Mouse (Mus musculus): Measurements from ENCODE around the gene Appl2.
"Not testable (repeated sequence)": the region's sequence is repeated elsewhere in the genome, so short reads cannot be mapped to it uniquely, and the experiment has no call there.

Gene Appl2

DNA sequence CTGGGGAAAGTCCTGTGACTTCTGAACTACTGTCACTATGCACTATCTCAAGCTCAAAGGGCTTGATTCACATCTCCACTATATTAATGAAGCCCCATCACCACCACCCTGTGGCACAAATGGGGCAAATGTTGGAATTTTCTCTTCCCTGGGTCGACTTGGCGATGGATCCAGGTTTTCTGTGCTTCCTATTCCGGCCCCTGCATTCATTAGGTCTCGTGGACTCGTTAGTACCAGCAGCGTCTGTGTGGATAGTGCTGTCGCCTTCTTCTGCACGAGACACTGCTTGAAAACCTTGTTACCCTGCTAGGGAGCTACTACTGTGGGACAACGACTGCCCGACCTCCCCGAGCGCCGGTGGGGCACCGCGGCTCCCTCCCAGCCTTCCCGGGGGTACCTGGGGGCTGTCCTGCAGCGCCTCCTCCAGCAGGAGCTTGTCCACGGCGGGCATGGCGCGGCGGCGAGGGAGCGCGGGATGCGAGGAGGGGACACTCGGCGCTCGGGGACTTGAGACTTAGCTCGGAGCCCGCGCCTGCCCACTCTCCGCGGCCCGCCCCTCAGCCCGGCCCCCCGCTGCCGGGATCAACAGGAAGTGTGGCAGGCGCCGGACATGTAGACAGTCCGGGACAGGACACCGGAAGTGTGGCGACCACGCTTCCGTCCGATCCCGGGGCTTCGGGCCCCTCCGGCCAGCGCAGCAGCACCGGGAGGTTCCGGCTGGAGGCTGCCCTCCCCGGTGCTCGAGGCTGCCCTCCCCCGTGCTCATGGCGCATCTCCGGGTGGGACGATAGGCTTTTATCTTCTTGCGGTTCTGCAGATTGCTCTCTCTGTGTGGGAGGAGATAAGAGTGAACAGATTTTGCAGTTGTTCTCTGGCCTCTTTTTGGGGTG, at the start of gene Appl2:
Gene Appl2 (minus strand): TSS at position 608 of the 890 bp plus-strand sequence.
- DNase-seq (ENCODE audit: low spot score): peak; percentile 15

DNA sequence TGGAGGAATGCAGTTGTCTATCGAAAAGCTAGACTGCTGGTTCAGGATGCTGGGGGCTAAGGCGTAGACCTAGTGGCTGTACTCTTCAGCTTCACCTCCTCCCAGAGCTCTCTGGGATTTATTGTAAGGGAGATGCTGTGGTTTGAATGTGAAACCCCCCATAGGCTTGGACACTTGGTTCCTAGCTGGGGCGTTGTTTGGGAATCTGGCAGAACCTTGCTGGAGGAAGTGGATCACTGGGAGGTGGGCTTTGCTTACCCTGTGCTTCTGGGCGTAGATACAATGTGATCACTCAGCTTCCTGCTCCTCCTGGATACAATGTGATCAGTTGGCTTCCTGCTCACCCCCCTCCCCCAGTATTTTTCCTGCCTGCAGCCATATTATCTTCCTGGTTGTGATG, 47.7 kb upstream of the Appl2 start:
- DNase-seq (ENCODE audit: low spot score): no peak

GRCm38 (mm10) chr10:83692175-83692895, 43.8 kb upstream of the Appl2 start:
- no peak for DNase-seq (ENCODE audit: low spot score)

GRCm38 (mm10) chr10:83688215-83688614, 39.7 kb upstream of the Appl2 start:
- no peak for DNase-seq (ENCODE audit: low spot score)

- DNase-seq (ENCODE audit: low spot score): no peak
Observed at GRCm38 (mm10) chr10:83681334-83681733, 32.8 kb upstream of the Appl2 start.

GRCm38 (mm10) chr10:83666556-83666955, 18.0 kb upstream of the Appl2 start:
- DNase-seq (ENCODE audit: low spot score): no peak

- DNase-seq (ENCODE audit: low spot score): no peak
Observed at GRCm38 (mm10) chr10:83661925-83662324, 13.4 kb upstream of the Appl2 start.

GRCm38 (mm10) chr10:83660605-83661004, 12.1 kb upstream of the Appl2 start:
- no peak for DNase-seq (ENCODE audit: low spot score)

DNA sequence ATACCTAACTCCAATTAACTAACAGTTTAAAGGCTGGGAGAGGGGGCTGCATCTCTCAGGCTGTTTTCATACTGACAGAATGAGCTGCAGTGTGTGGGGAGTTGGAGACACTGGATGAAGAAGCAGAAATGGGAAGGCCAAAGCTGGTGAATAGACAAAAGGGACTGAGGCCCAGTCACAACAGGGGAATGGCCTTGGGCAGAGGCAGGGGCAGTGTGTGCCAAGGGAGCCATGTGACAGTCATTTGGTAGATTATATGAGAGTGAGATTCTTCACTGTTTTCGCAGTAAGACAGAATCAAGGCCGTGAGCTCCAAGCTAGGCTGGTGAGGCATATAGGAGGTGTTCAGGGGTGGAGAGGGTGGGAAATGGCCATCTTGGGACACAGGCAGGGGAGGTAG, 6.1 kb upstream of the Appl2 start:
- no peak for DNase-seq (ENCODE audit: low spot score)

- not testable (repeated sequence) for DNase-seq (ENCODE audit: low spot score)
Observed at GRCm38 (mm10) chr10:83652205-83652866, 3.8 kb upstream of the Appl2 start.

GRCm38 (mm10) chr10:83649037-83649436, 499 bp upstream of the Appl2 start:
- no peak for DNase-seq (ENCODE audit: low spot score)

- no peak for DNase-seq (ENCODE audit: low spot score)
Observed at GRCm38 (mm10) chr10:83646351-83646885, 2.1 kb downstream of the Appl2 start.

- DNase-seq (ENCODE audit: low spot score): no peak
Observed at GRCm38 (mm10) chr10:83645716-83645990, 2.9 kb downstream of the Appl2 start.

- no peak for DNase-seq (ENCODE audit: low spot score)
Observed at GRCm38 (mm10) chr10:83644865-83645715, 3.4 kb downstream of the Appl2 start.

DNA sequence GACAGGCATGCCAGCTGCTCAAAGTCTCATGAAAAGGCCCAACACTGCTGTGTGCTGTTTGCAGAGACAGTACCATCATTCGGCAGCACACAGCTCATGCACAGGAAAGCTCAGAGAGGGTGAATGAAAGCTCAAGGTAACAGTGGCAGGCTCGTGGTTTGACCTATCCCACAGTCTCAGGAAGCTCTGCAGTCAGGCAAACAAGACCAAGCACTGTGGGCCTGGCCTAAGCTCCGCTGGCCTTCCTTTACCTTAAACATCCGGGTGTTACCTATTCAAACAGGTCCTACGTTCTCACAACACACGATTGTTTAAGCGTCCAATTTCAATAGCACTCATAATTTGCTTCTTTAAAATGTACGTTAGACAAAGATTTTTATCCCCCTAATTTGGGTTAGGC, 4.4 kb downstream of the Appl2 start:
- DNase-seq (ENCODE audit: low spot score): no peak

- DNase-seq (ENCODE audit: low spot score): no peak
Observed at GRCm38 (mm10) chr10:83641641-83642040, 6.9 kb downstream of the Appl2 start.

DNA sequence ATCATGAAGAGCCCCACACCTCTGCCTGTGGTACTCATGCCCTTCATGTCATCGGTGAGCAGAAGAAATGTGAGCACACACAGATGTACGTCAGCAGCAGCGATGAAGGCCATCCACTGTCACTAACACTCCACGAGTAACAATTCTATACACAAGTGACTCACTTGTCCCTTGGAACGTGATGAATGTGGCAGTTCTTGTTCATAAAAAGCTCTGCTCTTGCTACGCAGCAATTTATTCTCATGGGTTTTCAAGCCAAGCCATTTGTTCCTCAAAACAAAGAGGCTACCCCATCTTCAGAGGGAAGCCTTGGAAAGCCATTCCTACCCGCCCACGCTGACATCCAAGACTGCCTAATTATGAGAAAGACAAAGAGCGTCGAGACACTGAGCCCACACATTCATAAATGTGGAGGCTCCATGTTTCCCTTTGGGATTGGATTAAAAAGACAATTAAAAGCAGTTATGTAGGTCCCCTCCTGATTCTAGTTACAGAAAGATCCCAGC, 8.6 kb downstream of the Appl2 start:
- no peak for DNase-seq (ENCODE audit: low spot score)

DNA sequence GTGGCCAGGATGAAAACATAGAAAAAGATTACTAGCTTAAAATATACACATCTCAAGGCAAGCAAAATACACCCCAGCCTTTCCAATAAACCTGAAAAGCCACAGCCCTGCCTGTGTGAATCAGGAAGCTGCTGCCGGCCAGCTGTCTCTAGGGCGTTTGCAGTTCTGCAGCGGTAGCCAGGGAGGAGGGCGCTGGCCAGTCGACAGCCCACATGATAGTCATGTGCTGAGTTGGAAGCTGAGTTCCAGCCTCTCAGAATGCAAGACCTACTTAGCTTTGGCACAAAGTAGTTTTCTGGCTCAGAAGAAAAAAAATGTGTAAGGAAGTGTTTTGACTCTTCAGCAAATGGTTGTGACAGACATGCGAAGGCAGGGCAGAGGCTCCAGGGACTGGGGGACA, 11.2 kb downstream of the Appl2 start:
- no peak for DNase-seq (ENCODE audit: low spot score)

DNA sequence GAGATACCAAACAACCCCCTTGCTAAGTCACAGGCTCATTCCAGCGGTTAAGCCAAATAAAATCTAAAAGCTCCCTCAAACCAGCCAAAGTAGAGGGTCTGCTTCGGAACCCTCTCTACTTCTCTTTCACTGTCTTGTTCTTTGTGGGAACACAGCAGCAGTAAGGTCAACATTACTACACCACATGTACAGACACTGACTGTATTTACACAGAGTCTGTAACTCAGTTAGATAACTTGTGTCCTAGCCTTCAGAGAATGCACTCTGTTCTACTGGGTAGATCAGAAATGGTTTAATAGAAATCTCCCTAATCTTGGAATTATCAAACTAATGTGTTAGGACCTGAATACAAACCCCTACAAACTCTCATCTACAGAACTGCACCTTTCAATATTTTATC, 12.3 kb downstream of the Appl2 start:
- DNase-seq (ENCODE audit: low spot score): no peak

GRCm38 (mm10) chr10:83634461-83634860, 14.1 kb downstream of the Appl2 start:
- DNase-seq (ENCODE audit: low spot score): no peak

DNA sequence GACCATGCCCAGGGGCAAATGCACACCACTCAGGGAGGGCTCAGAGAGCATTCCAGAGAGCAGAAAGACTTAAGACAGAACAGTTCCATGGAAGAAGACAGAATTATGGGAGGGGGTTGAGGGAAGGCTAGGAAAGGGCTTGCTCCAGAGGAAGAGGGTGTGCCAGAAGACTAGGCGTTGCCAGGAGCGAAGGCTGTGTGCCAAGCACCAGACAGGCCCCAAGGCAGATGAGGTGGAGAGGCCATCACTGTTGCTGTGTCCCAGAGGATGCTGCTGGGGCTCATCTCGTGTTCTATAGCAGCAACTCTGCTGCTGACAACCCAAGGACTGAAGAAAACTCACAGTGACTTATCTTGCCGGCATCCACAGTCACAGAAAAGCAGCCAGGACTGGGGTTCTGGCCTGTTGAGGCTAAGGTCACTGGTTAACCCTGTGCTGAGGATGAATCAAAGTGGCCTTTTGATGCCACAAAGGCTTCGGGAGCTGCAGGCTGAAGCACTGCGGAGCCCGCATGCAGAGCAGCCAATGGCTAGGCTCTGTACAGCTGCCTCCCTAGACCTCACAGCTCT, 15.6 kb downstream of the Appl2 start:
- no peak for DNase-seq (ENCODE audit: low spot score)
